Mouse (Mus musculus): ENCODE data around the gene Otc.

- no peak for TF ChIP-seq CTCF (IDR thresholded peaks at IDR 0.05; ENCODE audit: borderline replicate concordance, control insufficient read depth, extremely low read depth, insufficient read depth, low read length, poor library complexity)
- TF ChIP-seq POLR2A (IDR thresholded peaks at IDR 0.05; ENCODE audit: control insufficient read depth, extremely low read depth, insufficient read depth, low read length, poor library complexity): no peak
Measured at GRCm38 (mm10) chrX:10318176-10318575, 66.1 kb downstream of the Otc start.
